Mouse (Mus musculus) heart, embryonic 11.5 days (tissue): ENCODE results near the gene Prkce. TPM values are rescaled to one million over a fixed set of nuclear protein-coding genes. Genes with fewer than 3 reads are reported as not detected.
A peak's percentile ranks its signal among the peaks of the same experiment; 100 is the strongest.

Experiments used
- ATAC-seq: fragments of 200-750 bp; cut with Nextera tagmentation; replicated peaks from 2 replicates; pipeline ENCODE4 v1.8.0; 2017; ENCODE audit warnings: moderate library complexity; ENCODE audit not compliant: insufficient number of reproducible peaks, low FRiP score, low TSS enrichment
- H3K27ac ChIP-seq: fragments of 300-500 bp; sonication (generic); 2 replicates; pipeline ENCODE4 v1.5.1; 2014; ENCODE audit warnings: mild to moderate bottlenecking, low read depth, low read length
- H3K27me3 ChIP-seq: fragments of 300-500 bp; sonication (generic); 2 replicates; pipeline ENCODE4 v1.6.1; 2014; ENCODE audit warnings: mild to moderate bottlenecking, low read length, mixed read lengths; ENCODE audit not compliant: control insufficient read depth, insufficient read depth
- H3K36me3 ChIP-seq: fragments of 300-500 bp; sonication (generic); 2 replicates; pipeline ENCODE4 v1.6.1; 2014; ENCODE audit warnings: mild to moderate bottlenecking, low read length, moderate library complexity, mixed read lengths; ENCODE audit not compliant: control insufficient read depth, insufficient read depth
- H3K4me1 ChIP-seq: fragments of 300-500 bp; sonication (generic); 2 replicates; pipeline ENCODE4 v1.6.1; 2014; ENCODE audit warnings: low read length; ENCODE audit not compliant: control insufficient read depth, insufficient read depth
- H3K4me2 ChIP-seq: fragments of 300-500 bp; sonication (generic); 2 replicates; pipeline ENCODE4 v1.6.1; 2014; ENCODE audit warnings: mild to moderate bottlenecking, moderate library complexity
- H3K4me3 ChIP-seq: fragments of 300-500 bp; sonication (generic); 2 replicates; pipeline ENCODE4 v1.5.1; 2014; ENCODE audit warnings: low read depth, low read length
- H3K9ac ChIP-seq: fragments of 300-500 bp; sonication (generic); 2 replicates; pipeline ENCODE4 v1.6.1; 2014; ENCODE audit warnings: mild to moderate bottlenecking, low read depth, low read length, moderate library complexity
- H3K9me3 ChIP-seq: fragments of 300-500 bp; sonication (generic); replicated peaks from 2 replicates; pipeline ENCODE4 v1.6.1; 2016; ENCODE audit warnings: low read length; ENCODE audit not compliant: control insufficient read depth
- WGBS: fragments of 180-500 bp; shearing (Covaris S2); extraction: QIAGEN DNeasy Blood & Tissue Kit; methylation state at CpG from one replicate; pipeline ENCODE4 v1.1.7; 2014; ENCODE audit not compliant: insufficient replicate concordance; 5-methylcytosine and 5-hydroxymethylcytosine counted together
- polyA plus RNA-seq: library from polyadenylated mRNA; unstranded; fragments of >200 nt; fragmentation: Nextera tagmentation; extraction: Ambion mirVana; gene quantifications from 2 replicates; pipeline ENCODE4 v1.2.1, GENCODE M21; 2014

Prkce gene
- polyA plus RNA-seq, 1 experiment from 2014 or later: 12.8 TPM

- no peak for ATAC-seq
- WGBS: 78% methylated on average over 8 of the region's 8 CpGs
- H3K9me3 ChIP-seq: no peaks in the 10 kb centered on the region
- no peaks in the 10 kb centered on the region for H3K27me3 ChIP-seq
- H3K36me3 ChIP-seq: no peaks in the 10 kb centered on the region
- no peak overlapping the region for H3K9ac ChIP-seq
- no peak overlapping the region for H3K4me2 ChIP-seq
- no peak overlapping the region for H3K4me3 ChIP-seq
- H3K27ac ChIP-seq: no peak overlapping the region
- peaks cover 36% of the 10 kb centered on the region for H3K4me1 ChIP-seq
Observed at GRCm38 (mm10) chr17:86277032-86277798, 109.6 kb downstream of the Prkce start.

GRCm38 (mm10) chr17:86277999-86278526 is 110.5 kb downstream of the Prkce start:
- ATAC-seq: no peak
- H3K27ac ChIP-seq: no peak overlapping the region
- H3K36me3 ChIP-seq: no peaks in the 10 kb centered on the region
- H3K9me3 ChIP-seq: no peaks in the 10 kb centered on the region
- no peak overlapping the region for H3K4me3 ChIP-seq
- no peak overlapping the region for H3K9ac ChIP-seq
- H3K27me3 ChIP-seq: no peaks in the 10 kb centered on the region
- 81% methylated on average over 5 of the region's 5 CpGs for WGBS
- H3K4me2 ChIP-seq: no peak overlapping the region
- peaks cover 32% of the 10 kb centered on the region for H3K4me1 ChIP-seq

DNA sequence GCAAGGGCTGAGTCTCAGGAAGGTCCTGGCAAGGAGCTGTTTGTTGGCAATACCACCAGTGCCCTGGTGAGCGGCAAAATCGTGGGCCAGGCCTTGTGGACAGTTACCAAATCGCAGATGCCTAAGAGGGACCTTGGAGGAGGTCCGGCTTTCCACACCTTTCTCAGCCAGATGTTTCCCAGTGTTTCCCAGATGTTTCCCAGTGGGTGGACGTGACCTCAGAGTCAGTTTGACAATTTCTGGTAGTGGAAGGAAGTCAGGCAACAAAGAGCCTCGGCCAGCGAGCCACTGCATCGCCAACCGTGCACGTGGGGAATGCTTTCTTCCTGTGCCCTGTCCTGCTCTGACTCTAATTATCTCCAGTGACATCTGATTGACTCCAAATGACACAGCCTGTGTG is 112.2 kb downstream of the Prkce start:
- Histone ChIP-seq H3K4me2 (no peak overlapping the region), H3K4me3 (no peak overlapping the region), H3K27me3 (no peaks in the 10 kb centered on the region), H3K27ac (no peak overlapping the region), H3K36me3 (no peaks in the 10 kb centered on the region), H3K4me1 (peaks cover 33% of the 10 kb centered on the region), H3K9ac (no peak overlapping the region), H3K9me3 (no peaks in the 10 kb centered on the region)
- no peak for ATAC-seq
- 64% methylated on average over 10 of the region's 10 CpGs for WGBS

- H3K9me3 ChIP-seq: no peaks in the 10 kb centered on the region
- H3K27me3 ChIP-seq: no peaks in the 10 kb centered on the region
- H3K4me3 ChIP-seq: no peak overlapping the region
- 21% methylated on average over 5 of the region's 5 CpGs for WGBS
- no peak overlapping the region for H3K27ac ChIP-seq
- H3K4me2 ChIP-seq: no peak overlapping the region
- H3K9ac ChIP-seq: no peak overlapping the region
- no peak for ATAC-seq
- peaks cover 44% of the 10 kb centered on the region for H3K4me1 ChIP-seq
- H3K36me3 ChIP-seq: no peaks in the 10 kb centered on the region
Observed at GRCm38 (mm10) chr17:86283741-86284140, 116.2 kb downstream of the Prkce start.

GRCm38 (mm10) chr17:86285058-86285457 is 117.5 kb downstream of the Prkce start:
- Histone ChIP-seq H3K4me1 (peaks cover 36% of the 10 kb centered on the region), H3K4me2 (no peak overlapping the region), H3K27me3 (no peaks in the 10 kb centered on the region), H3K9ac (no peak overlapping the region), H3K36me3 (no peaks in the 10 kb centered on the region), H3K4me3 (no peak overlapping the region), H3K9me3 (no peaks in the 10 kb centered on the region), H3K27ac (no peak overlapping the region)
- ATAC-seq: no peak
- WGBS: 77% methylated on average over 5 of the region's 5 CpGs

- 67% methylated on average over 7 of the region's 7 CpGs for WGBS
Observed at GRCm38 (mm10) chr17:86286747-86287271, 119.2 kb downstream of the Prkce start.

GRCm38 (mm10) chr17:86292711-86293110 is 125.1 kb downstream of the Prkce start:
- Histone ChIP-seq H3K4me1 (peaks cover 8% of the 10 kb centered on the region), H3K27me3 (no peaks in the 10 kb centered on the region), H3K4me3 (peak overlapping the region; percentile 18; the same call in 1 of the 2 replicates), H3K27ac (no peak overlapping the region), H3K9me3 (no peaks in the 10 kb centered on the region), H3K4me2 (no peak overlapping the region), H3K9ac (no peak overlapping the region), H3K36me3 (no peaks in the 10 kb centered on the region)
- 86% methylated on average over 6 of the region's 6 CpGs for WGBS
- ATAC-seq: peak; percentile 11; the same call in 1 of the 2 replicates

More at GRCm38 (mm10) chr17:86286747-86287271, 119.2 kb downstream of the Prkce start:
- Histone ChIP-seq H3K9ac (no peak overlapping the region; the same call in 1 of the 2 replicates), H3K4me3 (no peak overlapping the region), H3K4me2 (no peak overlapping the region), H3K27me3 (no peaks in the 10 kb centered on the region), H3K9me3 (no peaks in the 10 kb centered on the region), H3K36me3 (no peaks in the 10 kb centered on the region), H3K4me1 (peaks cover 26% of the 10 kb centered on the region), H3K27ac (no peak overlapping the region)
- ATAC-seq: no peak

- 34% methylated on average over 10 of the region's 10 CpGs for WGBS
- peak; percentile 41; the same call in 1 of the 2 replicates for ATAC-seq
- Histone ChIP-seq H3K4me2 (peak overlapping the region; percentile 48), H3K9ac (no peak overlapping the region), H3K4me1 (peaks cover 8% of the 10 kb centered on the region), H3K9me3 (no peaks in the 10 kb centered on the region), H3K36me3 (no peaks in the 10 kb centered on the region), H3K27me3 (no peaks in the 10 kb centered on the region), H3K4me3 (peak overlapping the region; percentile 18), H3K27ac (no peak overlapping the region)
Observed at GRCm38 (mm10) chr17:86293247-86293744, 125.7 kb downstream of the Prkce start.
